Mouse (Mus musculus): ENCODE results near the gene Cabp7.

The Cabp7 gene

GRCm38 (mm10) chr11:4703688-4704071 is 42.9 kb downstream of the Cabp7 start:
- DNase-seq, result no peak

GRCm38 (mm10) chr11:4700726-4701125 is 45.9 kb downstream of the Cabp7 start:
- no peak for DNase-seq

GRCm38 (mm10) chr11:4697043-4697983 is 49.3 kb downstream of the Cabp7 start:
- no peak for DNase-seq

GRCm38 (mm10) chr11:4692162-4692561 is 54.4 kb downstream of the Cabp7 start:
- DNase-seq, result no peak

GRCm38 (mm10) chr11:4691213-4691612 is 55.4 kb downstream of the Cabp7 start:
- DNase-seq, result no peak

GRCm38 (mm10) chr11:4690353-4690752 is 56.2 kb downstream of the Cabp7 start:
- no peak for DNase-seq

GRCm38 (mm10) chr11:4688632-4689380 is 57.8 kb downstream of the Cabp7 start:
- DNase-seq, result no peak

- no peak for DNase-seq
Measured at GRCm38 (mm10) chr11:4687874-4688273, 58.7 kb downstream of the Cabp7 start.

- DNase-seq, result no peak
Measured at GRCm38 (mm10) chr11:4687027-4687426, 59.6 kb downstream of the Cabp7 start.

Measured in B cell, adult 2 months (primary cell).